Mouse (Mus musculus): Measurements from ENCODE around the gene Usp24. TPM values are rescaled to one million over a fixed set of nuclear protein-coding genes. Genes with fewer than 3 reads are reported as not detected.

The Usp24 gene
- 10.2 and 12.5 TPM in 2 replicates for polyA plus RNA-seq (2014; fragmentation: Nextera tagmentation; extraction: Ambion mirVana)

DNA sequence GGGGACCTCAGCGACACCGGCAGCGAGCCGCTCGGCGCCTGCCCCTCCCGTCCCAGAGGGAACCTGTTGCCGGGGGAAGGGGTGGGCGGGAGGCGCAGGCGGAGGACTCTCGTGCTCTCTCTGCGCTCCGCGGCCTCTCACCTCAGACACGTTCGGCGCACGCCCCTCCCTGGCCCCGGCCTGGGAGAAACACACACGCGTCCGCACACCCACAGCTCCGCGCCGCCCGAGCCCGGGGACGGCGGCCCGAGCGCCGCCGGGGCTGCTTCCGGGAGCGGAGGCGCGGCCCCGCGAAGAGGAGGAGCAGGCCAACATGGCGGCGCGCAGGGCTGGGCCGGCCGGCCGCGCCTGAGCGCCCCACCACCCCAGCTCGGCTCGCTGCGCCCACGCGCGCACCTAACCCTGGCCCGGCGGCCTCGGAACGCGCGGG, at the start of gene Usp24:
Gene Usp24 (plus strand): TSS at position 293 of the 430 bp plus-strand sequence.
- Histone ChIP-seq H3K27me3 (ENCODE audit: control insufficient read depth, insufficient read depth, low read length) (no peaks in the 10 kb centered on the region), H3K4me1 (replicated peaks; ENCODE audit: control insufficient read depth, insufficient read depth, low read length) (peaks cover 3% of the 10 kb centered on the region; the same call in 1 of the 2 replicates), H3K4me2 (replicated peaks; ENCODE audit: low read depth, low read length) (peak within 1 kb of the TSS; percentile 82), H3K27ac (ENCODE audit: low read depth, low read length) (peak within 1 kb of the TSS; percentile 93), H3K9me3 (ENCODE audit: control insufficient read depth, low read length) (no peaks in the 10 kb centered on the region), H3K9ac (ENCODE audit: low read depth, low read length) (peak within 1 kb of the TSS; percentile 98), H3K36me3 (ENCODE audit: control insufficient read depth, insufficient read depth, low read length) (no peaks in the 10 kb centered on the region), H3K4me3 (ENCODE audit: low read depth, low read length) (peak within 1 kb of the TSS; percentile 95)
- ATAC-seq (ENCODE audit: low FRiP score): peak; percentile 92
- DNase-seq (ENCODE audit: low spot score): peak; percentile 83
- 0% methylated on average over 28 of the region's 60 CpGs for WGBS

DNA sequence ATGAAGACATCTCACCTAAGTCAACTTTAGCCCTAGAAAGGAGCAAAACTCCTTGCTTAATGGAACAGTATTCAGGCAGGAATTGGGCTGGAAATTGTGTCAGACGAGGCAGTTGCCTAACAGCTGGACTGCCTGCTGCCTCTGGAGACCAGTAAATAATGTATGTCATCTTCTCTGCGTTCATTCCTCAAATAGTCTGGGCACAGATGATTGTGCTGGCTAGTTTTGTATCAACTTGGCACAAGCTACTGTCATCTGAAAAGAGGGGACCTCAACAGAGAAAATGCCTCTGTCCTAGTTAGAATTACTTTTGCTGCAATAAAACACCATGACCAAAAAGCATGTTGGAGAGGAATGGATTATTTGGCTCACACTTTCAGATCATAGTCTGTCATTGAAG, 39.1 kb upstream of the Usp24 start:
- WGBS: 70% methylated on average over 2 of the region's 2 CpGs
- H3K4me2 ChIP-seq (replicated peaks; ENCODE audit: low read depth, low read length): no peak overlapping the region
- ATAC-seq (ENCODE audit: low FRiP score): no peak
- no peaks in the 10 kb centered on the region for H3K27me3 ChIP-seq (ENCODE audit: control insufficient read depth, insufficient read depth, low read length)
- no peak overlapping the region for H3K27ac ChIP-seq (ENCODE audit: low read depth, low read length)
- no peak for DNase-seq (ENCODE audit: low spot score)
- no peaks in the 10 kb centered on the region for H3K4me1 ChIP-seq (replicated peaks; ENCODE audit: control insufficient read depth, insufficient read depth, low read length)
- H3K9ac ChIP-seq (ENCODE audit: low read depth, low read length): no peak overlapping the region
- H3K4me3 ChIP-seq (ENCODE audit: low read depth, low read length): no peak overlapping the region
- H3K36me3 ChIP-seq (ENCODE audit: control insufficient read depth, insufficient read depth, low read length): no peaks in the 10 kb centered on the region
- H3K9me3 ChIP-seq (ENCODE audit: control insufficient read depth, low read length): no peaks in the 10 kb centered on the region

DNA sequence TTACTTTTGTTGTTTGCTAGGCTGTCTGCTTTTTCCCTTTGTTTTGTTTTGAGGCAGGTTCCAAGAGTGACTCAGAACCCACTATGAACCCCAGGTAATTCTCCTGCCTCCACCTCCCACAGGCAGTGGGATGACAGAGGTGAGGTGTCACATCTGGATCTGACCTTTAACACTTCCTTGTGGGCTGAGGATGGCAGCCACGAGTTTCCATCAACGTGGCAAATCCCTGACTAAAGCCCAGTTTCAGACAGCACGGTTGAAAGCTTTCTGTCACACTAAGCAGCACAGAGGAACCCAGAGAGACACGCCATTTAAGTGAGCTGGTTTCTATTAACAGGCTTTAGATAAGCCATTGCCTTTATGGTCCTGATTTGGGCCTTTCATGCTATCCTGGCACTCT, 36.8 kb upstream of the Usp24 start:
- H3K4me1 ChIP-seq (replicated peaks; ENCODE audit: control insufficient read depth, insufficient read depth, low read length): no peaks in the 10 kb centered on the region
- no peak overlapping the region for H3K9ac ChIP-seq (ENCODE audit: low read depth, low read length)
- 55% methylated on average over 4 of the region's 4 CpGs for WGBS
- H3K27ac ChIP-seq (ENCODE audit: low read depth, low read length): no peak overlapping the region
- no peak overlapping the region for H3K4me3 ChIP-seq (ENCODE audit: low read depth, low read length)
- no peaks in the 10 kb centered on the region for H3K27me3 ChIP-seq (ENCODE audit: control insufficient read depth, insufficient read depth, low read length)
- no peak for ATAC-seq (ENCODE audit: low FRiP score)
- H3K4me2 ChIP-seq (replicated peaks; ENCODE audit: low read depth, low read length): no peak overlapping the region
- H3K36me3 ChIP-seq (ENCODE audit: control insufficient read depth, insufficient read depth, low read length): no peaks in the 10 kb centered on the region
- no peaks in the 10 kb centered on the region for H3K9me3 ChIP-seq (ENCODE audit: control insufficient read depth, low read length)
- no peak for DNase-seq (ENCODE audit: low spot score)

DNA sequence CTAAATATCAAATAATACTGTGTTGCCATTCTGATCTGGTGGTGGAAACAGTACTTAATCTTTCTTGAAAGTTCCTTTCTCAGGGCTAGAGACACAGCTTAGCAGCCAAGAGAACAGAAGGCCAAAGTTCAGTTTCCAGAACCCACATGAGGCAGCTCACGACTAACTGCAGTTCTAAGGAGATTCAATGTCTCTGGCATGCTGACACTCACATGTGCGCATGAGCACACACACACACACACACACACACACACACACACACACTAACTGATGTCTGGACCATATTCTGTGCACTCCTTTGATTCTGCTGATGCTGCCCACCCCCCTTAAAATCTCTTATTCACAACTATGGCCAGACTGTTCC, 34.9 kb upstream of the Usp24 start:
- DNase-seq (ENCODE audit: low spot score): no peak

DNA sequence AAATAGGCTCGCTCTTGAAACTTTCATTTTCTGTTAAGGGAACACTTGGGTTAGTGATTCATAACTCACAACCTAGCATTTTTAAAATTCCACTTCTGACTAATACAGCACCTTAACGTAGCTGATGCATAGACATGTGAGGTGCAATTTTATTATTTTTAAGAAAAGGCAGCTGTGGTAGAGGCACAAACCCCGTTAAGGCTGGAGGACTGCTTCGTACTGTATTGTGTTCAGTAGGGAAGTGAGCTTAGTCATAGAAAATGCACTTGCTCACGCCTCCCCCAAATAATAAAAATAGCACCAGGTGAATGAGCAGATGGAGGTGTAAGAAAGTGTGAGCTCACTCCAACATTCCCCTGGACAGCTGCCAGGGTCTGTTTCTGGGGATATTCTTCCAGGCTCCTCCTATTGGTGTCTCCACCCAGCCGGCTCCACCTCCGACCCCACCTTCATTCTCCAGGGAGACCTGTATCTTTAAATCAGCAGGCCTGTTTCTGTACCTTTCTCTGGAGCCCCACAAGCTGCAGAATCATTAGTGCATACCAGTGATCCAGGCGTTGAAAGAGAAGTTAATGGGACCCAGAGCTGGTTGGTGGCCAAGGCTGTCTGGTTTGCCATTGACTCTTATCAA, 34.4 kb upstream of the Usp24 start:
- ATAC-seq (ENCODE audit: low FRiP score): no peak
- no peaks in the 10 kb centered on the region for H3K27me3 ChIP-seq (ENCODE audit: control insufficient read depth, insufficient read depth, low read length)
- no peaks in the 10 kb centered on the region for H3K36me3 ChIP-seq (ENCODE audit: control insufficient read depth, insufficient read depth, low read length)
- WGBS: 69% methylated on average over 8 of the region's 8 CpGs
- H3K9me3 ChIP-seq (ENCODE audit: control insufficient read depth, low read length): no peaks in the 10 kb centered on the region
- H3K4me3 ChIP-seq (ENCODE audit: low read depth, low read length): no peak overlapping the region
- H3K27ac ChIP-seq (ENCODE audit: low read depth, low read length): no peak overlapping the region
- no peaks in the 10 kb centered on the region for H3K4me1 ChIP-seq (replicated peaks; ENCODE audit: control insufficient read depth, insufficient read depth, low read length)
- H3K9ac ChIP-seq (ENCODE audit: low read depth, low read length): no peak overlapping the region
- no peak for DNase-seq (ENCODE audit: low spot score)
- no peak overlapping the region for H3K4me2 ChIP-seq (replicated peaks; ENCODE audit: low read depth, low read length)

More for the DNA sequence above, 34.9 kb upstream of the Usp24 start:
- Histone ChIP-seq H3K4me1 (replicated peaks; ENCODE audit: control insufficient read depth, insufficient read depth, low read length) (no peaks in the 10 kb centered on the region), H3K27me3 (ENCODE audit: control insufficient read depth, insufficient read depth, low read length) (no peaks in the 10 kb centered on the region), H3K27ac (ENCODE audit: low read depth, low read length) (no peak overlapping the region), H3K4me3 (ENCODE audit: low read depth, low read length) (no peak overlapping the region), H3K9me3 (ENCODE audit: control insufficient read depth, low read length) (no peaks in the 10 kb centered on the region), H3K36me3 (ENCODE audit: control insufficient read depth, insufficient read depth, low read length) (no peaks in the 10 kb centered on the region), H3K9ac (ENCODE audit: low read depth, low read length) (no peak overlapping the region), H3K4me2 (replicated peaks; ENCODE audit: low read depth, low read length) (no peak overlapping the region)
- 87% methylated on average over 2 of the region's 2 CpGs for WGBS
- no peak for ATAC-seq (ENCODE audit: low FRiP score)

DNA sequence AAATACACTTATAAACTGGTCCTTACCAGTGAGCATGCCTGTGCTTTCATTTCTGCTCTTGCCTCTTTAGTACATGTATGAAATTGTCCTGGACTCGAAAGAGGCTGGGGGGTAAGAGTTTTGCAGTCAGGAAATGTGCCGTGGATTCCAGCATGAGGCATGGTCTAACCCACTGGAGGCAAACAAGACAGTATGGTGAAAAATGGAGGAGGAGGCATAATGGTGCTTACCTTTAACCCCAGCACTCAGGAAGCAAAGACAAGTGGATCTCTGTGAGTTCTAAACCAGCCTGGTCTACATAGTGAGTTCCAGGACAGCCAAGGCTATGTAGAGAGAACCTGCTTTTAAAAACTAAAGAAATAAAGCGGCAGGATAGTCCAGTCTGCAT, 33.9 kb upstream of the Usp24 start:
- DNase-seq (ENCODE audit: low spot score) (no peak), ATAC-seq (ENCODE audit: low FRiP score) (no peak)
- Histone ChIP-seq H3K4me3 (ENCODE audit: low read depth, low read length) (no peak overlapping the region), H3K4me2 (replicated peaks; ENCODE audit: low read depth, low read length) (no peak overlapping the region), H3K27ac (ENCODE audit: low read depth, low read length) (no peak overlapping the region), H3K9me3 (ENCODE audit: control insufficient read depth, low read length) (no peaks in the 10 kb centered on the region), H3K27me3 (ENCODE audit: control insufficient read depth, insufficient read depth, low read length) (no peaks in the 10 kb centered on the region), H3K4me1 (replicated peaks; ENCODE audit: control insufficient read depth, insufficient read depth, low read length) (no peaks in the 10 kb centered on the region), H3K36me3 (ENCODE audit: control insufficient read depth, insufficient read depth, low read length) (no peaks in the 10 kb centered on the region), H3K9ac (ENCODE audit: low read depth, low read length) (no peak overlapping the region)
- WGBS: 87% methylated on average over 3 of the region's 3 CpGs

DNA sequence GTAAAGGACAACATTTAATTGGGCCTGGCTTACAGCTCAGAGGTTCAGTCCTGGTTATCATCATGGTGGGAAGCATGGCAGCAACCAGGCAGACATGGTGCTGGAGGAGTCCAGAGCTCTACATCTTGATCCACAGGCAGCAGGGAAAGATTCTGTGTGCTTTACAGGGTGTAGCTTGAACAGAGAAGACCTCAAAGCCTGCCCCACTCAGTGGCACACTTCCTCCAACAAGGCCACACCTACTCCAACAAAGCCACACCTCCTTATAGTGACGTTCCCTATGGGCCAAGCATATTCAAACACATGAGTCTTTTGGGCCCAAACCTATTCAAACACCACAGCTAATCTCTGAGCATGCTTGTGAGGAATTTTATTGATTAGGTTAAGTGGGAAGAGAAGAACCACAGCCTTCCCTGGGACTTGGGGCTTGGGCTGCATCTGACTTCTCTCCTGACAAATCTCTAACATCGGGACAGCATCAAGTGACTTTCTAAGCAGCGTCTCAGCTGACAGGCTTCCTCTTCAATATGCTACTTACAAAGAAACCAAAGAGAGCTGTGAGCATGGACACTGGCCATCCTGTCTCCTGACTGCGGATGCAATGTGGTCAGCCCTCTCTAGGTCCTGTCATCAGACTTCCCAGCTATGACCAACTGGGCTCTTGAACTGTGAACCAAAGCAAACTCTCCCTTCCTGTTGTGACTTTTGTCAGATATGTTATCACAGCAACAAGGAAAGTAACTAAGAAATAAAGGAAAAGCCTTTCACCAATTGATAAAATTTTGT, 28.9 kb upstream of the Usp24 start:
- Histone ChIP-seq H3K27me3 (ENCODE audit: control insufficient read depth, insufficient read depth, low read length) (no peaks in the 10 kb centered on the region), H3K9ac (ENCODE audit: low read depth, low read length) (no peak overlapping the region), H3K36me3 (ENCODE audit: control insufficient read depth, insufficient read depth, low read length) (no peaks in the 10 kb centered on the region), H3K27ac (ENCODE audit: low read depth, low read length) (no peak overlapping the region), H3K4me1 (replicated peaks; ENCODE audit: control insufficient read depth, insufficient read depth, low read length) (no peaks in the 10 kb centered on the region), H3K9me3 (ENCODE audit: control insufficient read depth, low read length) (no peaks in the 10 kb centered on the region), H3K4me2 (replicated peaks; ENCODE audit: low read depth, low read length) (no peak overlapping the region), H3K4me3 (ENCODE audit: low read depth, low read length) (no peak overlapping the region)
- no peak for ATAC-seq (ENCODE audit: low FRiP score)
- 79% methylated on average over 4 of the region's 4 CpGs for WGBS
- DNase-seq (ENCODE audit: low spot score): no peak

DNA sequence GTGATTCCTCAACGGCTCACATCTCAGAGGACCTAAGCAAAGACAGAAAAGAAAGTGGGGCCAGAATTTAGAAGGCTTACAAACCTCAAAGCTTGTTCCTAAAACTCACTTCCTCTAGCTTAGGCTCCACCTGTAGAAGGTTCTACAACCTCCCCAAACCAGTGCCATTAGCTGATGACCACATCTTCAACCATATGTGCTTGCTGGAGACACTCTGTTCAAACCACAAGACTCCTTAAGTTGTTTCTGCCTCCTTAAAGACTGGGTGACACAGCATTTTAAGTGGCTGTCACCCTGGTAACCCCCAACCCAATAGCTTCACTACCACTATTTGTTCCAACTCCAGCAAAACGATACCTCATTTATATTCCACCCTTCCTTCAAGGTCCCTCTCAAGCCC, 25.8 kb upstream of the Usp24 start:
- no peak overlapping the region for H3K4me2 ChIP-seq (replicated peaks; ENCODE audit: low read depth, low read length)
- no peaks in the 10 kb centered on the region for H3K9me3 ChIP-seq (ENCODE audit: control insufficient read depth, low read length)
- 85% methylated on average over 2 of the region's 2 CpGs for WGBS
- H3K4me3 ChIP-seq (ENCODE audit: low read depth, low read length): no peak overlapping the region
- no peak overlapping the region for H3K9ac ChIP-seq (ENCODE audit: low read depth, low read length)
- H3K27ac ChIP-seq (ENCODE audit: low read depth, low read length): no peak overlapping the region
- no peaks in the 10 kb centered on the region for H3K27me3 ChIP-seq (ENCODE audit: control insufficient read depth, insufficient read depth, low read length)
- no peaks in the 10 kb centered on the region for H3K4me1 ChIP-seq (replicated peaks; ENCODE audit: control insufficient read depth, insufficient read depth, low read length)
- DNase-seq (ENCODE audit: low spot score) (no peak), ATAC-seq (ENCODE audit: low FRiP score) (no peak)
- H3K36me3 ChIP-seq (ENCODE audit: control insufficient read depth, insufficient read depth, low read length): no peaks in the 10 kb centered on the region

DNA sequence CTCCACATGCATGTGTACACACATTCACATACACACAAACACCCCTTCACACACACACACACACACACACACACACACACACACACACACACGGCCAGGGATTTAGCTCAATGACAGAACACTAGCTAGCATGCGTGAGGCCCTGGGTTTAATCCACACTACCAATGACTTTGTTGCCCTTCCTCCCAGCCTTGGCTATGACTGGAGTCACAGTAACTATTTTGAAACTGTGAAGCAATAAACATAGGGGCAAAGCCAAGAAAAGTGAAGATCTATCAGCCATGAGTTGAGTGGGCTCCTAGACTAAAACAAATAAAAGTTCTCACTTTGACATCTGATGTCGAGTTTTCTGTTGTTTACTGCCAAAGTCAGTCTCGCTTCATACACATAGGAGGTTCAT, 23.2 kb upstream of the Usp24 start:
- H3K4me2 ChIP-seq (replicated peaks; ENCODE audit: low read depth, low read length): no peak overlapping the region
- no peaks in the 10 kb centered on the region for H3K36me3 ChIP-seq (ENCODE audit: control insufficient read depth, insufficient read depth, low read length)
- ATAC-seq (ENCODE audit: low FRiP score): no peak
- H3K27me3 ChIP-seq (ENCODE audit: control insufficient read depth, insufficient read depth, low read length): no peaks in the 10 kb centered on the region
- 86% methylated on average over 4 of the region's 4 CpGs for whole genome bisulfite sequencing
- no peak overlapping the region for H3K9ac ChIP-seq (ENCODE audit: low read depth, low read length)
- no peaks in the 10 kb centered on the region for H3K9me3 ChIP-seq (ENCODE audit: control insufficient read depth, low read length)
- H3K4me3 ChIP-seq (ENCODE audit: low read depth, low read length): no peak overlapping the region
- DNase-seq (ENCODE audit: low spot score): no peak
- no peak overlapping the region for H3K27ac ChIP-seq (ENCODE audit: low read depth, low read length)
- H3K4me1 ChIP-seq (replicated peaks; ENCODE audit: control insufficient read depth, insufficient read depth, low read length): no peaks in the 10 kb centered on the region
